Mouse (Mus musculus): ENCODE measurements at regions not wholly inside any gene's neighbourhood (a gene's known extent, or its start where the extent isn't known, plus 50 kb on each side); places are given as distances from the start of the nearest gene placed in this dataset.

DNA sequence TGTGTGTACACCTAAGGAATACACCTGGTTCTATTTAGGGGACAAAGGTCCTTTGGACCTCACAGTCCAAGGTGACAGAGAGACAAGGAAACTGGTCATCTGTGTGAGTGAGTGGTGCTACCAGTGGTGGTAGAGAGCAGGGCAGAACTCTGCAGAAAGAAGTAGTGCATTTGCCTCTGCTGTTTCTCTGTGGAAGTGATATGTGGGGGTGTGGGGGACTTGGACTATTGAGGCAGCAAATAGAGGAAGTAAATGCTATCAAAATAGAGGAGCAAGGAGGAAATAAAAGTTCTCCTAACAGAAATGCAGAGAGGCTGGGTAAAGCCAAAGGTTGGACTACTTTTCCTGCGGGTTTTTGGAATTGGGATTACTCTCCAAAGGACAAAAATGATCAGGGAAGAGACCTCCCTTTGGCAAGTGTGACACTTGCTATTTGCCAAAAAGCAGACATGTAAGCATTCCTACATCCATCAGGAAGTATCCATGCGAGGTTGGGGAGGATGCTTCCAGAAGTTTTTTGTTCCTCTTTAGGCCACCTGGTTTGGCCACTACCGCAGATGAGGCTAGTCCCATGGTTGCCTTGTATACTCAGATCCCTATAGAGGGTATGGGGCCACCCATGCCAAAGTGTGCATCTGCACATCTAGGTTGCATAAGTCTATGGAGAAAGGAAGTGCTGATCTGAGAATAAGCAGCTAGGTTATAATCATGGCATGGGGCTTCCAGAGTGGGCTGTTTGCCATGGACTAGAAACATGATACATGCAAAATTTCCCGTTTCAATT, 285.0 kb upstream of the Klf4 start:
- no peak overlapping the region for H3K9ac ChIP-seq (ENCODE audit: low read depth, low read length, severe bottlenecking)
- no peak overlapping the region for H3K4me2 ChIP-seq (replicated peaks; ENCODE audit: low read depth, low read length, severe bottlenecking)
- DNase-seq (ENCODE audit: low spot score), result no peak
- no peak overlapping the region for H3K27ac ChIP-seq (replicated peaks; ENCODE audit: low read depth, low read length)
- no peaks in the 10 kb centered on the region for H3K36me3 ChIP-seq (ENCODE audit: control insufficient read depth, insufficient read depth, low read length)
- H3K9me3 ChIP-seq (ENCODE audit: control insufficient read depth, low read length), result no peaks in the 10 kb centered on the region
- ATAC-seq (ENCODE audit: low FRiP score, low read depth), result no peak
- no peak for TF ChIP-seq POLR2A (IDR thresholded peaks at IDR 0.05; ENCODE audit: borderline replicate concordance, extremely low read depth, insufficient read depth, insufficient read length)
- H3K4me1 ChIP-seq (ENCODE audit: control insufficient read depth, insufficient read depth, low read length), result no peaks in the 10 kb centered on the region
- H3K27me3 ChIP-seq (ENCODE audit: control insufficient read depth, insufficient read depth, low read length), result no peaks in the 10 kb centered on the region
- WGBS, result 76% methylated on average over 4 of the region's 4 CpGs
- H3K4me3 ChIP-seq (replicated peaks; ENCODE audit: low read length), result no peak overlapping the region

DNA sequence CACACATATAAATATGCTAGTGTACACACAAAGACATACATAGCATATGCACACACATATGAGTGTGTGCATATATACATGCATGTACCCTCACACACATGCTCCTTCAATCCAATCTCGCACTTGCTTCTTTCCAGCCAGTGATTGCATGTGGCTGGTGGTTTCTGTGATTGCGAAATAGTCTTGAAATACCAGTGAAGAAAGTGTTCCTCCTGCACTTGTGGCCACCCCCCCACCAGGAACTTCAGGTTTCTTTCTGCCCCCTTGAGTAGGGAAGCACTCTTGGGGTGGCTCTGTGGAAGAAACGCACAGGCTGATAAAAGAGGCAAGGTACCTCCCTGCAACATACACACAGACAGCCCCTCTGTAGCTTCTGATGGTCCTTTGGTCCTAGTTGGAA, 283.6 kb upstream of the Klf4 start:
- Histone ChIP-seq H3K4me2 (replicated peaks; ENCODE audit: low read depth, low read length, severe bottlenecking) (no peak overlapping the region), H3K27me3 (ENCODE audit: control insufficient read depth, insufficient read depth, low read length) (no peaks in the 10 kb centered on the region), H3K9ac (ENCODE audit: low read depth, low read length, severe bottlenecking) (no peak overlapping the region), H3K9me3 (ENCODE audit: control insufficient read depth, low read length) (no peaks in the 10 kb centered on the region), H3K4me1 (ENCODE audit: control insufficient read depth, insufficient read depth, low read length) (no peaks in the 10 kb centered on the region), H3K27ac (replicated peaks; ENCODE audit: low read depth, low read length) (no peak overlapping the region), H3K4me3 (replicated peaks; ENCODE audit: low read length) (no peak overlapping the region), H3K36me3 (ENCODE audit: control insufficient read depth, insufficient read depth, low read length) (no peaks in the 10 kb centered on the region)
- DNase-seq (ENCODE audit: low spot score), result no peak
- no peak for TF ChIP-seq POLR2A (IDR thresholded peaks at IDR 0.05; ENCODE audit: borderline replicate concordance, extremely low read depth, insufficient read depth, insufficient read length)
- WGBS, result 93% methylated on average over 3 of the region's 3 CpGs
- ATAC-seq (ENCODE audit: low FRiP score, low read depth), result no peak

DNA sequence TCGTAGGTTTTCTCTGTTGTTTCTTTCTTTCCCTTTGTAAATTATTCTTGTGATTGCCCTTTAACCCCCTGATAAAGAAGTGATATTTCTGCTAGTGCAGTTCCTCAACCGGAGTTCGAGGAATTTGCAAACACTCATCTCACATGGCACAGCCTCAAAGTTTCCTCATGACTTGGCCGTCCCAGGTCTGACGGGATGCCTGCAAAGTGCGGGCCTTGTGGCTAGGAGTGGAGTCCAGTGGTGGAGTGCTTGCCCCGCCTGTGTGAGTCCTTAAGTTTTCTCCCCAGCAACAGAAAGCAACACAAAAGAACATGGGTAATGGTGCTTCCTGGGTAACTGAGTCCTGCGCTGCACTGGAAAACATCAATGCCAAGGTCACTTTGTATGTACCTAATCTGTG, 280.6 kb upstream of the Klf4 start:
- DNase-seq (ENCODE audit: low spot score) (no peak), ATAC-seq (ENCODE audit: low FRiP score, low read depth) (no peak)
- H3K27me3 ChIP-seq (ENCODE audit: control insufficient read depth, insufficient read depth, low read length), result no peaks in the 10 kb centered on the region
- H3K4me3 ChIP-seq (replicated peaks; ENCODE audit: low read length), result no peak overlapping the region
- no peak overlapping the region for H3K4me2 ChIP-seq (replicated peaks; ENCODE audit: low read depth, low read length, severe bottlenecking)
- no peak overlapping the region for H3K27ac ChIP-seq (replicated peaks; ENCODE audit: low read depth, low read length)
- H3K9me3 ChIP-seq (ENCODE audit: control insufficient read depth, low read length), result no peaks in the 10 kb centered on the region
- H3K36me3 ChIP-seq (ENCODE audit: control insufficient read depth, insufficient read depth, low read length), result no peaks in the 10 kb centered on the region
- H3K9ac ChIP-seq (ENCODE audit: low read depth, low read length, severe bottlenecking), result no peak overlapping the region
- TF ChIP-seq POLR2A (IDR thresholded peaks at IDR 0.05; ENCODE audit: borderline replicate concordance, extremely low read depth, insufficient read depth, insufficient read length), result no peak
- 91% methylated on average over 8 of the region's 8 CpGs for WGBS
- H3K4me1 ChIP-seq (ENCODE audit: control insufficient read depth, insufficient read depth, low read length), result no peaks in the 10 kb centered on the region

DNA sequence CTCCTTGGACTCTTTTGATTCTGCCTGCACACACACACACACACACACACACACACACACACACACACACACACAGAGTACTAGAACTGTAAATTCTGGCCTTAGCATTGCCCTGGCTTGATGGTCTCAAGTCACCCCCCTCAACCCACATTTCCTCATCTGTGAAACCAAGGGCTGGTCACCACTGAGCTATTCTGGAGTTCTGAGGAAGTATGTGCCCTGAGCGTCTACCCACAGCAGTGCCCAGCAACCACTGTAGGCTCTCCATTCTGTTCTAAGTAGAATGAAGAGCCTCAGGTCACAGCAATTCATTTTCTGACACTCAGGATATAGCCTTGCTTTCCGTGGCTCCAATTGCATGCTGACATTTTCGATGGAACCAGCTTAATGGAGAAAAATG, 279.4 kb upstream of the Klf4 start:
- Histone ChIP-seq H3K4me2 (replicated peaks; ENCODE audit: low read depth, low read length, severe bottlenecking) (no peak overlapping the region), H3K27me3 (ENCODE audit: control insufficient read depth, insufficient read depth, low read length) (no peaks in the 10 kb centered on the region), H3K4me3 (replicated peaks; ENCODE audit: low read length) (no peak overlapping the region), H3K9me3 (ENCODE audit: control insufficient read depth, low read length) (no peaks in the 10 kb centered on the region), H3K9ac (ENCODE audit: low read depth, low read length, severe bottlenecking) (no peak overlapping the region), H3K27ac (replicated peaks; ENCODE audit: low read depth, low read length) (no peak overlapping the region), H3K36me3 (ENCODE audit: control insufficient read depth, insufficient read depth, low read length) (no peaks in the 10 kb centered on the region), H3K4me1 (ENCODE audit: control insufficient read depth, insufficient read depth, low read length) (no peaks in the 10 kb centered on the region)
- no peak for ATAC-seq (ENCODE audit: low FRiP score, low read depth)
- DNase-seq (ENCODE audit: low spot score), result no peak
- 79% methylated on average over 3 of the region's 3 CpGs for WGBS
- no peak for TF ChIP-seq POLR2A (IDR thresholded peaks at IDR 0.05; ENCODE audit: borderline replicate concordance, extremely low read depth, insufficient read depth, insufficient read length)

DNA sequence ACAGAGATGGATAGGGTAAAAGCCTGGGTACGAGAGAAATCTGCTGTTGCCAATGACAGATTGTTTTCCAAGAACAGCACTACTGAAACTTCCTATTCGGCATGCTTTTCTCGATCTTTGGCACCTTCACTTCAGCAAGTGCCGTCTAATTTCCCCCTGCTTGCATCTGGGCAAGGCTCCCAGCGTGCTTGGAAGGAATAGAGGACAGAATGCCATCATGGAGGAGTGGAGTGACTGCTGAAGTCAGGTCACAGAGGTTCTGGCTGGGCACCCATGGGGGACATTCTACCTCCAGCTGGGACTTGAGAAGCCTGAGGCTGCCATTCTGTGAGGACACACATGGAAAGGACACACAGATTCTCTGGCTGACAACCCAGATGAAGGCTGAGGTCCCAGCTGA, 276.2 kb upstream of the Klf4 start:
- Histone ChIP-seq H3K27me3 (ENCODE audit: control insufficient read depth, insufficient read depth, low read length) (no peaks in the 10 kb centered on the region), H3K9me3 (ENCODE audit: control insufficient read depth, low read length) (no peaks in the 10 kb centered on the region), H3K9ac (ENCODE audit: low read depth, low read length, severe bottlenecking) (no peak overlapping the region), H3K4me2 (replicated peaks; ENCODE audit: low read depth, low read length, severe bottlenecking) (no peak overlapping the region), H3K4me1 (ENCODE audit: control insufficient read depth, insufficient read depth, low read length) (no peaks in the 10 kb centered on the region), H3K27ac (replicated peaks; ENCODE audit: low read depth, low read length) (no peak overlapping the region), H3K36me3 (ENCODE audit: control insufficient read depth, insufficient read depth, low read length) (no peaks in the 10 kb centered on the region), H3K4me3 (replicated peaks; ENCODE audit: low read length) (no peak overlapping the region)
- ATAC-seq (ENCODE audit: low FRiP score, low read depth), result no peak
- TF ChIP-seq POLR2A (IDR thresholded peaks at IDR 0.05; ENCODE audit: borderline replicate concordance, extremely low read depth, insufficient read depth, insufficient read length), result no peak
- 75% methylated on average over 5 of the region's 5 CpGs for WGBS
- no peak for DNase-seq (ENCODE audit: low spot score)

Data from limb, embryonic 14.5 days (tissue).